ENCODE assay signal across 24 mouse cellular contexts in the genomic region with DNA sequence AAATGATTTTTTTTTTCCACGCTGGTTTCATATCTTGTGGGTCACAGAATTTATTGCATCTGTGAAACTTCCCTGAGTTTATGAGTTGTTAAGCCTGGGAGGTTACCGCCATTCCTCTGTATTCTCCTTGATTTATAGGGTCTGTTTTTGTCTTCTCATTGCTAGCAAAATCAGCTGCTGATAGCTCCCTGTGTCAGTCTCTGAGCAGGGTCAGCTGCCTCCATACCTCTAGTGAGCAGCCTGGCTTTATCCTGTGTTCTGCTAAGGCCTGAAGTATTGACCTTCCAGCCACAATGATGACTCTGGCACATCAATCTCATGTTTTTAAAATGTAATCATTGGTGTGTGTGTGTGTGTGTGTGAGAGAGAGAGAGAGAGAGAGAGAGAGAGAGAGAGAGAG.
"Had no signal": no experiment of that assay in that cellular context is flagged by ENCODE, and none has a peak within 500 bp of the region (broad histone marks: within the 10 kb centered on the region; RNA-seq: fewer than 3 reads in every experiment).

No protein-coding gene starts in this region.

- H3K27ac ChIP-seq: layer of hippocampus, adult 2 months; limb, embryonic 10.5 days; limb, embryonic 13.5 days; liver, embryonic 12.5 days; liver, embryonic 15.5 days; lung, embryonic 15.5 days; midbrain, embryonic 15.5 days; neural tube, embryonic 12.5 days; neural tube, embryonic 15.5 days; stomach, postnatal 0 days had no signal

- H3K4me3 ChIP-seq: layer of hippocampus, adult 2 months; limb, embryonic 10.5 days; limb, embryonic 13.5 days; liver, embryonic 12.5 days; liver, embryonic 15.5 days; lung, embryonic 15.5 days; megakaryocyte, embryonic 14.5 days; midbrain, embryonic 15.5 days; neural tube, embryonic 12.5 days; neural tube, embryonic 15.5 days had no signal

- H3K9me3 ChIP-seq: limb, embryonic 10.5 days; limb, embryonic 13.5 days; liver, embryonic 12.5 days; liver, embryonic 15.5 days; lung, embryonic 15.5 days; megakaryocyte, embryonic 14.5 days; midbrain, embryonic 15.5 days; neural tube, embryonic 12.5 days; neural tube, embryonic 15.5 days had no signal

- DNase-seq: layer of hippocampus, adult 9-11 months; liver; lung, adult 18-20 months; lung, postnatal 10 days; lung, postnatal 36 days; right cerebral cortex, adult 18-20 months; right cerebral cortex, postnatal 14 days; right cerebral cortex, postnatal 4 days; thymus, adult 2 months; thymus, postnatal 14 days; thymus, postnatal 4 days had no signal

- H3K4me1 ChIP-seq: limb, embryonic 10.5 days; limb, embryonic 13.5 days; liver, embryonic 15.5 days; midbrain, embryonic 15.5 days; neural tube, embryonic 12.5 days; neural tube, embryonic 15.5 days had no signal

- H3K4me2 ChIP-seq: limb, embryonic 13.5 days; liver, embryonic 12.5 days; liver, embryonic 15.5 days; lung, embryonic 15.5 days; midbrain, embryonic 11.5 days; midbrain, embryonic 15.5 days; neural tube, embryonic 12.5 days; neural tube, embryonic 15.5 days had no signal

- H3K27me3 ChIP-seq: limb, embryonic 13.5 days; liver, embryonic 12.5 days; liver, embryonic 15.5 days; lung, embryonic 15.5 days; megakaryocyte, embryonic 14.5 days; midbrain, embryonic 15.5 days; neural tube, embryonic 12.5 days; neural tube, embryonic 15.5 days had no signal

- H3K9ac ChIP-seq: limb, embryonic 13.5 days; liver, embryonic 12.5 days; liver, embryonic 15.5 days; lung, embryonic 15.5 days; midbrain, embryonic 15.5 days; neural tube, embryonic 12.5 days; neural tube, embryonic 15.5 days had no signal

- H3K36me3 ChIP-seq: limb, embryonic 10.5 days; limb, embryonic 13.5 days; liver, embryonic 12.5 days; liver, embryonic 15.5 days; lung, embryonic 15.5 days; midbrain, embryonic 15.5 days; neural tube, embryonic 12.5 days; neural tube, embryonic 15.5 days had no signal

- ATAC-seq: intestine, postnatal 0 days; liver, embryonic 12.5 days; midbrain, embryonic 15.5 days had no signal
